Mouse (Mus musculus) forebrain, embryonic 11.5 days (tissue): ENCODE data around the gene Il31ra. TPM values are rescaled to one million over a fixed set of nuclear protein-coding genes. Genes with fewer than 3 reads are reported as not detected.

Source experiments
- ATAC-seq: fragments of 200-750 bp; cut with Nextera tagmentation; replicated peaks from 2 replicates; pipeline ENCODE4 v1.8.0; 2017; ENCODE audit warnings: moderate TSS enrichment; ENCODE audit not compliant: low FRiP score
- DNase-seq: peaks from one replicate; pipeline ENCODE4 v3.0.0-alpha.2; 2017; ENCODE audit warnings: low spot score
- H3K27ac ChIP-seq: fragments of 300-500 bp; sonication (generic); 2 replicates; pipeline ENCODE4 v1.5.1; 2014; ENCODE audit warnings: low read depth, low read length
- H3K27me3 ChIP-seq: fragments of 300-500 bp; sonication (generic); 2 replicates; pipeline ENCODE4 v1.6.1; 2014; ENCODE audit warnings: mild to moderate bottlenecking, low read length, mixed read lengths; ENCODE audit not compliant: control insufficient read depth, insufficient read depth
- H3K36me3 ChIP-seq: fragments of 300-500 bp; sonication (generic); 2 replicates; pipeline ENCODE4 v1.6.1; 2014; ENCODE audit warnings: mild to moderate bottlenecking, low read length, moderate library complexity, mixed read lengths; ENCODE audit not compliant: control insufficient read depth, insufficient read depth
- H3K4me1 ChIP-seq: fragments of 300-500 bp; sonication (generic); replicated peaks from 2 replicates; pipeline ENCODE4 v1.6.1; 2014; ENCODE audit warnings: low read length, mixed read lengths; ENCODE audit not compliant: control insufficient read depth, insufficient read depth
- H3K4me2 ChIP-seq: fragments of 300-500 bp; sonication (generic); 2 replicates; pipeline ENCODE4 v1.6.1; 2014; ENCODE audit warnings: low read depth, mild to moderate bottlenecking, low read length, moderate library complexity, mixed read lengths; ENCODE audit not compliant: severe bottlenecking
- H3K4me3 ChIP-seq: fragments of 300-500 bp; sonication (generic); 2 replicates; pipeline ENCODE4 v1.5.1; 2014; ENCODE audit warnings: low read depth, low read length
- H3K9ac ChIP-seq: fragments of 300-500 bp; sonication (generic); 2 replicates; pipeline ENCODE4 v1.6.1; 2014; ENCODE audit warnings: low read length
- H3K9me3 ChIP-seq: fragments of 300-500 bp; sonication (generic); 2 replicates; pipeline ENCODE4 v1.6.1; 2016; ENCODE audit warnings: low read length, mixed read lengths; ENCODE audit not compliant: control insufficient read depth
- WGBS: fragments of 180-500 bp; shearing (Covaris S2); extraction: QIAGEN DNeasy Blood & Tissue Kit; methylation state at CpG from one replicate; pipeline ENCODE4 v1.1.7; 2014; 5-methylcytosine and 5-hydroxymethylcytosine counted together
- polyA plus RNA-seq: library from polyadenylated mRNA; unstranded; fragments of >200 nt; fragmentation: Nextera tagmentation; extraction: Ambion mirVana; gene quantifications from 2 replicates; pipeline ENCODE4 v1.2.1, GENCODE M21; 2014

Il31ra gene
- polyA plus RNA-seq, 1 experiment from 2014 or later: not detected

GRCm38 (mm10) chr13:112551641-112552548 is 42.3 kb downstream of the Il31ra start:
- WGBS: 91% methylated on average over 7 of the region's 7 CpGs
- Histone ChIP-seq H3K36me3 (no peaks in the 10 kb centered on the region), H3K27me3 (no peaks in the 10 kb centered on the region), H3K4me3 (no peak overlapping the region), H3K9ac (no peak overlapping the region), H3K27ac (no peak overlapping the region), H3K4me2 (no peak overlapping the region), H3K4me1 (no peaks in the 10 kb centered on the region), H3K9me3 (no peaks in the 10 kb centered on the region)
- ATAC-seq (no peak), DNase-seq (no peak)

DNA sequence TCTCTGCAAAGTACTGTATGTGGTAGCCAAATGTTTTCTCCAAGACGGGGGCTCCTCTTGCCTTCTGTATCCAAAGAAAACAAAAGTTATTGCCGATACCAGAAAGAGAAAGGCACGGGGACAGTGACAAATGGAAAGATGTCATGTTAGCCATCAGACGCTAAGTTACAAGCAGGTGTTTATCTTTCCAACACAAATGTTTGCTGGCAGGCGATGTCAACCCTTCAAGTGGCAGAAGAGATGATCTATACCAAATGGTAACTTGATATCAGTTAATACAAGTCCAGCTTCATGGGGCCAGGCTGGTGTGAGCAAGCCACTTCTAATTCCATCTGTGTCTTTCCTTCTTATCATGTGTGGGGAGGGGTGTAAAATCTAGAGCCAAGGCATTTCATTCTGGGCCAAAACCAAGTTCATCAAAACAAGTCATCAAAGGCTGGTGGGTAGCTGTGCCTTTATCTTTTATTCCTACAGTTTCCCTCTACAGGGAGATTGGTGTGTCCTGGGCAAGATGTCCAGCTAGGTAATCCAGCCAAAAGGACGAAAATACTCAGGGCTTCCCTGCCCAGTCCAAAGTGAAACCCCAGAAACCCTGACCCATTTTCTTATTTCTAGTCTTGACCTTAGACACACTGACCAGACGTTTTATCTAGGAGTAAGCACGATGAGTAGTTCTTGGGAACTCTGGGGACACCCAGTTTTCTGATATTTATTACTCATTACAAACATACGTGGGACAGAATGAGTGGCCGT is 52.8 kb downstream of the Il31ra start:
- Histone ChIP-seq H3K36me3 (no peaks in the 10 kb centered on the region), H3K4me3 (no peak overlapping the region), H3K9ac (no peak overlapping the region), H3K4me2 (no peak overlapping the region), H3K9me3 (no peaks in the 10 kb centered on the region), H3K27me3 (no peaks in the 10 kb centered on the region), H3K27ac (no peak overlapping the region), H3K4me1 (no peaks in the 10 kb centered on the region)
- DNase-seq (no peak), ATAC-seq (no peak)
- WGBS: 88% methylated on average over 10 of the region's 10 CpGs

- WGBS: 80% methylated on average over 3 of the region's 3 CpGs
- ATAC-seq: no peak
Measured at GRCm38 (mm10) chr13:112540616-112541015, 53.5 kb downstream of the Il31ra start.

DNA sequence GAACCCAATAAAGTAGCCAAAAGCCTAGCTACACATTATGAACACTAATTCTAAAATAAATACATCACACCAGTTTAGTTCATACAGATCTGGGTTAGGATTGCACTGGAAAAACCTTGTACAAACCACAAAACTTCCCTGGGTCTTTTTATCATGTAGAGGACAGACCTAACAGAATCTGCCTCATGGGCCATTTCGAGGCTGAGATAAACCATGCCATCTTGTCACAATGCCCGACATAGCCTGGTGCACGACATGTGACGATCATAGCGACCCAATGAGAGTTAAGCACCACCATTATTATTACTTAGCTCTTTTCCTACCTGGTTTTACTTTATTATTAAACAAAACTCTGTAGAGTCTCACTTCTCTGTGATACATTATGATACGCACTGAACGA is 57.1 kb downstream of the Il31ra start:
- WGBS: 96% methylated on average over 7 of the region's 7 CpGs
- Histone ChIP-seq H3K9me3 (no peaks in the 10 kb centered on the region), H3K4me3 (no peak overlapping the region), H3K4me1 (no peaks in the 10 kb centered on the region), H3K9ac (no peak overlapping the region), H3K27ac (no peak overlapping the region), H3K27me3 (no peaks in the 10 kb centered on the region), H3K36me3 (no peaks in the 10 kb centered on the region), H3K4me2 (no peak overlapping the region)
- DNase-seq (no peak), ATAC-seq (no peak)

More at GRCm38 (mm10) chr13:112540616-112541015, 53.5 kb downstream of the Il31ra start:
- no peak for DNase-seq
- no peak overlapping the region for H3K27ac ChIP-seq
- no peaks in the 10 kb centered on the region for H3K36me3 ChIP-seq
- no peak overlapping the region for H3K9ac ChIP-seq
- no peak overlapping the region for H3K4me2 ChIP-seq
- no peaks in the 10 kb centered on the region for H3K27me3 ChIP-seq
- no peaks in the 10 kb centered on the region for H3K4me1 ChIP-seq
- H3K9me3 ChIP-seq: no peaks in the 10 kb centered on the region
- no peak overlapping the region for H3K4me3 ChIP-seq

DNA sequence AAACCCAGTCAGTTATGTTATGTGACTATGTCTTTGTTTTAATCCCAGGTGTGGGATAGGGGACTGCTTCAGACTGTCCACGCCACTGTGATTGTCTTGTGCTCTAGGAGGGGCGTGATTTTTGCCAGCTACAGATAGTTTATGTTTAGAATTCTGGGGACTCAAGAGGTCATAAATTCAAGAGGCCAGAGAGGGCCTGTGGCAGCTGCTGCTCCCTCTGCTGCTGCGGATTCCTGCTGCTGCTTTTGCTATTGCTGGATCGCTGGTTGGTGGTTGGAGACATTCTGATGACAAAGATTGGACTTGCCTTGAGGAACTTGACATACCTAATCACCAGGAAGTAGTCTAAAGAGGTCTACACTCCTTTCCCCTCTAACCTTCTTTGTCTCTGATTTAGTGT is 57.5 kb downstream of the Il31ra start:
- no peak for ATAC-seq
- WGBS: 83% methylated on average over 4 of the region's 4 CpGs
- no peak overlapping the region for H3K9ac ChIP-seq
- H3K36me3 ChIP-seq: no peaks in the 10 kb centered on the region
- no peaks in the 10 kb centered on the region for H3K27me3 ChIP-seq
- no peak overlapping the region for H3K4me3 ChIP-seq
- H3K9me3 ChIP-seq: no peaks in the 10 kb centered on the region
- H3K27ac ChIP-seq: no peak overlapping the region
- no peak overlapping the region for H3K4me2 ChIP-seq
- DNase-seq: no peak
- H3K4me1 ChIP-seq: no peaks in the 10 kb centered on the region

- 79% methylated on average over 9 of the region's 9 CpGs for WGBS
- Histone ChIP-seq H3K27me3 (no peaks in the 10 kb centered on the region), H3K36me3 (no peaks in the 10 kb centered on the region), H3K27ac (no peak overlapping the region), H3K9me3 (no peaks in the 10 kb centered on the region), H3K4me3 (no peak overlapping the region), H3K4me1 (no peaks in the 10 kb centered on the region), H3K4me2 (no peak overlapping the region), H3K9ac (no peak overlapping the region)
- DNase-seq (peak; percentile 9), ATAC-seq (no peak)
Measured at GRCm38 (mm10) chr13:112533556-112533955, 60.6 kb downstream of the Il31ra start.

DNA sequence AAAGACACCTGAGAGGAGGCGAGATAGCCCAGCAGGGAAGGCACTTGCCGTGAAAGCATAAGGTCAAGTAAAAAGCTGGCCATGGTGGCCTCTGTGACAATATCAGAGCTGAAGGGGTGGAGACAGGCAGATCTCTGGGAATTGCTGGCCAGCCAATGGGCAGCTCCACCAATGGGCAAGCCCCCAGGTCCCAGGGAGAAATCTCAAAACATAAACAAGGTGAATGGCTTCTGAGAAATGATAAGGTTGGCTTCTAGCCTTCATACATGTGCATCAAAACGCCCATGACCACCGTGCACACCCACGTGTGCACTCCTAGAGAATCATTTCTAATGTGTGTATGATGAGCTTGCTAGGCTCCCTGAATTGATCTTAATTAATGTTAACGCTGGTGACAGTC is 61.9 kb downstream of the Il31ra start:
- Histone ChIP-seq H3K9me3 (no peaks in the 10 kb centered on the region), H3K27me3 (no peaks in the 10 kb centered on the region), H3K4me1 (no peaks in the 10 kb centered on the region), H3K4me3 (no peak overlapping the region), H3K36me3 (no peaks in the 10 kb centered on the region), H3K27ac (no peak overlapping the region), H3K4me2 (no peak overlapping the region), H3K9ac (no peak overlapping the region)
- ATAC-seq (no peak), DNase-seq (peak; percentile 41)
- 88% methylated on average over 6 of the region's 6 CpGs for WGBS

- Histone ChIP-seq H3K4me3 (no peak overlapping the region), H3K4me1 (no peaks in the 10 kb centered on the region), H3K27ac (no peak overlapping the region), H3K9ac (no peak overlapping the region), H3K9me3 (peaks cover 4% of the 10 kb centered on the region; the same call in 1 of the 2 replicates), H3K4me2 (no peak overlapping the region), H3K36me3 (no peaks in the 10 kb centered on the region), H3K27me3 (no peaks in the 10 kb centered on the region)
- peak; percentile 82 for DNase-seq
- 0 out of 2 replicates have a peak, but pooled peaks have one; percentile 30 for ATAC-seq
- 38% methylated on average over 3 of the region's 3 CpGs for WGBS
Measured at GRCm38 (mm10) chr13:112529893-112530292, 64.3 kb downstream of the Il31ra start.
